Mouse (Mus musculus) midbrain, embryonic 16.5 days (tissue): ENCODE measurements at regions not wholly inside any gene's neighbourhood (a gene's known extent, or its start where the extent isn't known, plus 50 kb on each side); places are given as distances from the start of the nearest gene placed in this dataset.
A peak's percentile ranks its signal among the peaks of the same experiment; 100 is the strongest.

Source experiments
- ATAC-seq: fragments of 200-750 bp; cut with Nextera tagmentation; 2 replicates; pipeline ENCODE4 v1.8.0; 2017; ENCODE audit warnings: moderate TSS enrichment
- H3K27ac ChIP-seq: fragments of 300-500 bp; sonication (generic); 2 replicates; pipeline ENCODE4 v1.5.1; 2014; ENCODE audit warnings: mild to moderate bottlenecking, low read length, mixed read lengths
- H3K27me3 ChIP-seq: fragments of 300-500 bp; sonication (generic); 2 replicates; pipeline ENCODE4 v1.6.1; 2014; ENCODE audit warnings: low read depth, low read length, mixed read lengths; ENCODE audit not compliant: control insufficient read depth, insufficient read depth
- H3K36me3 ChIP-seq: fragments of 300-500 bp; sonication (generic); 2 replicates; pipeline ENCODE4 v1.6.1; 2014; ENCODE audit warnings: mild to moderate bottlenecking, low read length, moderate library complexity, mixed read lengths; ENCODE audit not compliant: control insufficient read depth, insufficient read depth
- H3K4me1 ChIP-seq: fragments of 300-500 bp; sonication (generic); 2 replicates; pipeline ENCODE4 v1.6.1; 2014; ENCODE audit warnings: mild to moderate bottlenecking, low read length, mixed read lengths; ENCODE audit not compliant: control insufficient read depth, insufficient read depth
- H3K4me2 ChIP-seq: fragments of 300-500 bp; sonication (generic); 2 replicates; pipeline ENCODE4 v1.6.1; 2014; ENCODE audit warnings: mild to moderate bottlenecking, low read length, mixed read lengths
- H3K4me3 ChIP-seq: fragments of 300-500 bp; sonication (generic); 2 replicates; pipeline ENCODE4 v1.5.1; 2014; ENCODE audit warnings: low read depth, mild to moderate bottlenecking, low read length, moderate library complexity, mixed read lengths
- H3K9ac ChIP-seq: fragments of 300-500 bp; sonication (generic); 2 replicates; pipeline ENCODE4 v1.6.1; 2014; ENCODE audit warnings: low read depth, low read length, mixed read lengths
- H3K9me3 ChIP-seq: fragments of 300-500 bp; sonication (generic); replicated peaks from 2 replicates; pipeline ENCODE4 v1.6.1; 2014; ENCODE audit warnings: mild to moderate bottlenecking, low read length, mixed read lengths; ENCODE audit not compliant: control insufficient read depth, poor library complexity, severe bottlenecking
- WGBS: fragments of 180-500 bp; shearing (Covaris S2); extraction: QIAGEN DNeasy Blood & Tissue Kit; methylation state at CpG from one replicate; pipeline ENCODE4 v1.1.7; 2014; 5-methylcytosine and 5-hydroxymethylcytosine counted together

DNA sequence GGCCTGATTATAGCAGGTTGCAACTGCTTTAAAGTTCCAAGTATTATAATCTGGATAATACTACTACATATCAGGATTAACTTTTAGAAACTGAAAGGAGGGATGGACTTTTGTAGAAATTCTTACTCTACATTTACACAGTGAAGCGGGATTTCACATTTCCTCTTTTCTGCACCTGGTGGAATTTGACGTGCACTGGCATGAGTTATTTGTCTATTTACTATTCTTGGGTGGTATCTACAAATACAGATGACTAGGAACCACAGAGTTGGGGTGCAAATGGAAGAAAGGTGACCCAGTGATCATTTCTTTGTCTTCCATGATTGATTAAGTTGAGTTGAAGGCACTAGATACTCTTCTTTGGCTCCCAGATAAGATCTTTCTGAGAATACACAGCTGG is 423.0 kb upstream of the Marcks start:
- no peak for ATAC-seq
- Histone ChIP-seq H3K9me3 (no peaks in the 10 kb centered on the region), H3K27me3 (no peaks in the 10 kb centered on the region), H3K4me3 (no peak overlapping the region), H3K4me1 (no peaks in the 10 kb centered on the region), H3K27ac (no peak overlapping the region), H3K36me3 (no peaks in the 10 kb centered on the region), H3K9ac (no peak overlapping the region), H3K4me2 (no peak overlapping the region)
- WGBS, result 94% methylated on average over 2 of the region's 2 CpGs

DNA sequence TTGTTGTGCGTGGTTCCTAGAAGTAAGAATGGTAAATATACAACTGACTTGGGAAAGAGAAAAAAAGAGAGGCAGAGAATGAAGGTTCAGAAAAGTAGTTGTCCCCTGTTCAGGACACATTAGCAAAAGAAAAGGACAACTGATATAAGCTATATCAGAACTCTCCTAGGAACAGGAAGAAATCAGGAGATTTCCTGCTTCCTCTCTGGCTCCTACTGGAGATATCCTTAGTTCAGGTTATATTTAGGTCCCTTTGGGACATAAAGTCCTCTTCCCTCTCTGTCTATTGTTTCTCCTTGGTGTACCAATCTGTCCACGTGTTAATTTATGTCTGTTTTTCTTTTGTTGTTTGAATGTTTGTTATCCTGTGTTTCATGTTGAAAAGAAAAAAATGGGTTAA is 410.7 kb upstream of the Marcks start:
- Histone ChIP-seq H3K4me3 (no peak overlapping the region), H3K27me3 (no peaks in the 10 kb centered on the region), H3K36me3 (no peaks in the 10 kb centered on the region), H3K27ac (no peak overlapping the region), H3K4me1 (no peaks in the 10 kb centered on the region), H3K4me2 (no peak overlapping the region), H3K9ac (no peak overlapping the region), H3K9me3 (no peaks in the 10 kb centered on the region; the same call in 1 of the 2 replicates)
- no peak for ATAC-seq
- 89% methylated on average over 2 of the region's 2 CpGs for WGBS

DNA sequence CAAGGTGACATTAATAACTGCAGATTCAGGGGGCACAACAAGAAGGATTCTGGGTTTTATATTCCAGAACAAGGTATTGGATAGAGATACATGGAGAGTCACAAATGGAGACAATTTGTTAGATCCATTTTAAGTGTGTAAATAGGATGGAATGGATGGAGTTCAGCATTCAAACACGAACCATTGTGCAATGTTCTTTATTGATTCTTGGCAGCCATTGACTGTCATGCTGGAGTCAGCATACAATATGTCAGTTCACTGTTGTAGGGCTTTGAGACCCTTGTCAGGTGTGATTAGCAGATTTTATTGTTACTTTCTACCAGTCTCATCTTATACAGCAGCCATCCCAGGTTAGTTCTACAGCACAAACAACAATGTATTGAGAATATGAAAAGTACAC is 402.0 kb upstream of the Marcks start:
- H3K4me2 ChIP-seq, result no peak overlapping the region
- H3K4me1 ChIP-seq, result no peaks in the 10 kb centered on the region
- H3K9ac ChIP-seq, result no peak overlapping the region
- no peaks in the 10 kb centered on the region for H3K27me3 ChIP-seq
- 70% methylated on average over 1 of the region's 1 CpGs for WGBS
- no peaks in the 10 kb centered on the region for H3K36me3 ChIP-seq
- H3K27ac ChIP-seq, result no peak overlapping the region
- no peaks in the 10 kb centered on the region for H3K9me3 ChIP-seq
- H3K4me3 ChIP-seq, result no peak overlapping the region
- ATAC-seq, result no peak

DNA sequence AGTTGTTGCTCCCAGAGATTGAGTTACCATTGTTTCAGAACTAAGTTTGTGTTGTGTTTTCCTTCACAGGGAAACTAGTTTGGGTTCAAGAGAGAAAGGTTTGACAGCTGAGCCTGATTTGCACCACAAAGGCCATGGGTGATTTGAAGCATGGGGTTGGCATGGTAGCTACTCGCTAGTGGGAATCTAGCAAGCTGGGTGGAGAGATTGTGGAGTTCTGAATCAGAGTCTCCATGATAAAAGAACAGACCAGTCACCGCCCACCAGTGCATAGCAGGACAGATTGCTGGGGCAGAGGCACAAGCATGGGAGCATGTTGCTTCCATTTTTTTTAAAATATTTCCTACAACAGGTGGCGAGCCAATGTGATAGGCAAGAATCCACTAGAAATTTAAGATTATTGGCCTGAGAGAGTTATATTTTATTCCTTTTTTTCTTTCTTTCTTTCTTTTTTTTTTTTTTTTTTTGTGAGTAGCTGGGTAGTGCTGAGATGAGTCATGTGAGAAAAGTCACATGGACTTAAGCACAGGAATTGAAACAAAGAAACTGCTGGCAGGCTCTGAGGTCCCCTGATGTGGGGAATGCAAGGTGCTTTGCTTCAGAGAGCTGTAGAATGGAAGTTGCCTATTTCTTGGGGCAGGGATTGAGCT is 367.4 kb upstream of the Marcks start:
- Histone ChIP-seq H3K4me2 (no peak overlapping the region), H3K4me3 (no peak overlapping the region), H3K9ac (no peak overlapping the region), H3K27me3 (no peaks in the 10 kb centered on the region), H3K36me3 (no peaks in the 10 kb centered on the region), H3K9me3 (no peaks in the 10 kb centered on the region), H3K27ac (no peak overlapping the region), H3K4me1 (no peaks in the 10 kb centered on the region)
- 64% methylated on average over 3 of the region's 3 CpGs for WGBS
- ATAC-seq, result no peak

DNA sequence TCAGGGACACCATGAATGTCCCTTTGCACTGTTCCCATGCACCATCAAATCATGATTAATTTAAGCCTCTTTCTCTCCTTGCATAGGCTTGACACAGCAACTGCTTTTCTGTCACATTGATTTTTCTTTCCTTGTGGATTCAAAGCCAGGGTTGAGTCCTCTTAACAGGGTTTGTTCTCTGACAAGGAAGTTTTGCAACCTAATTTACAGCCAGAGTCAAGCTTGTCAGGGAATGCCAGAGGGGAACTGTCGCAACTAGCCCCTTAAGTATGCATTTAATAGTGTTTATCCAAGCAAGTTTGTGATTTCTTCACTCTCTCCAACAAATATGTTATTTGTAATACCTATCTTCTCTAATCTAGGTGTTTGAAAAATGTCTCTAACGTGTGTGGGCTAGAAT is 365.7 kb upstream of the Marcks start:
- no peaks in the 10 kb centered on the region for H3K36me3 ChIP-seq
- no peak overlapping the region for H3K4me3 ChIP-seq
- H3K9me3 ChIP-seq, result no peaks in the 10 kb centered on the region
- H3K27me3 ChIP-seq, result no peaks in the 10 kb centered on the region
- H3K9ac ChIP-seq, result no peak overlapping the region
- WGBS, result 63% methylated on average over 2 of the region's 2 CpGs
- H3K4me1 ChIP-seq, result no peaks in the 10 kb centered on the region
- H3K4me2 ChIP-seq, result no peak overlapping the region
- ATAC-seq, result peak; percentile 45; the same call in 1 of the 2 replicates
- H3K27ac ChIP-seq, result no peak overlapping the region

DNA sequence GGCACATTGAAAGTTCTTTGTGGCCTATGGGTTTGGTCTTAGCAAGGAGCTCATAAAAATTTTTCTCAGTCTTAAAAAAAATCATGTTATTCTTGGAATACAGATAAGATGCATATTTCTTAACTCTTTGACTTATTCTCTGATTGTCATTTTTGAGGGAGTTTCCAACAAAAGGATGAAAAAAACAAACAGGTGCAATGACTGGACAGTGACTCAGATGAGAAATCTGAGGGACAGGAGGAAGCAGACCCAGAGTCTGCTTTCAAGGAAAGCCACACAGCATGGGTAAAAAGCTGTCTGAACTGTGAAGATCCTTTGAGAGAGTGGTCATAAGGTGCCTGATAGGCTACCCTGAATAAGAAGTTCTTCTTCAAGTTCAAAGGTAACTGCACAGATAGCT is 363.8 kb upstream of the Marcks start:
- Histone ChIP-seq H3K4me3 (no peak overlapping the region), H3K9me3 (no peaks in the 10 kb centered on the region), H3K4me1 (no peaks in the 10 kb centered on the region), H3K36me3 (no peaks in the 10 kb centered on the region), H3K27ac (no peak overlapping the region), H3K9ac (no peak overlapping the region), H3K27me3 (no peaks in the 10 kb centered on the region), H3K4me2 (no peak overlapping the region)
- no peak for ATAC-seq

DNA sequence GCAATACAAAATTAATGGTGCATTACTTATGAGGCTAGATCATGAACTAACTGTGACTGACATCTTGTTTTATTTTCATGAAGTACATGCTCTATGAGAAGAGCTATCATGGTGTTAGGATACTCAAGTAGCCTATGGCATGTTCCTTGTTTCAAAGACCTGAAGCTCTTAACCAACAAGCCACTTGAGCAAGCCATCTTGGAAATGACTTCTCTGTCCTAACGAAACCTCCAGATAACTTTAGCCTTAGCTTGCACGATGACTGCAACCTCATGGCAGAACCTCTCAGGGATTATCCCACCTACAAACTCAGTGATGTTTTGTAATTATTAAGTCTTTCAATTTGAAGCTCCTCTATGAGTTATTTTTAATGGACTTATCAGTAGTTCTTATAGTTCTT is 362.3 kb upstream of the Marcks start:
- Histone ChIP-seq H3K27ac (no peak overlapping the region), H3K9me3 (no peaks in the 10 kb centered on the region), H3K4me2 (no peak overlapping the region), H3K27me3 (no peaks in the 10 kb centered on the region), H3K9ac (no peak overlapping the region), H3K4me1 (no peaks in the 10 kb centered on the region), H3K36me3 (no peaks in the 10 kb centered on the region), H3K4me3 (no peak overlapping the region)
- 95% methylated on average over 2 of the region's 2 CpGs for WGBS
- no peak for ATAC-seq

DNA sequence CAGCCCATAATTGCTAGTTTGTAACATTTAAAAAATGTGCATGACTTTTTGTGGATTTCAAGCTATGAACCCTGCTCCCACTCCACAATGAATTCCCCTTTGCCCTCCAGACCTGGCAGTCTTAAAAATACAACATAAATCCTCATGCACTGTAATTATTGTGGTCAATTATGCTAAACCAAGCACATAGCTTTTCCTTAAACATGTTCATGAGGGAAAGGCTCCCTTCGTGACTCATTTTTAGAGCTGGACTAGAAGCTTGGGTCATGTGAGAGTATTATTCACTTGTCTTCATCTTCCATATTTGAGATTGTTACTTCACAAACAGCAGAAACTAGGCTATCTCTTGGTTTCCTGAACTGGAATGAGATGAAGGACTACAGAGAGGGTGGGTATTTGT is 356.7 kb upstream of the Marcks start:
- H3K9ac ChIP-seq, result no peak overlapping the region
- no peak overlapping the region for H3K4me3 ChIP-seq
- no peaks in the 10 kb centered on the region for H3K36me3 ChIP-seq
- ATAC-seq, result no peak
- no peaks in the 10 kb centered on the region for H3K9me3 ChIP-seq
- no peaks in the 10 kb centered on the region for H3K4me1 ChIP-seq
- H3K4me2 ChIP-seq, result no peak overlapping the region
- no peak overlapping the region for H3K27ac ChIP-seq
- 89% methylated on average over 1 of the region's 1 CpGs for WGBS
- no peaks in the 10 kb centered on the region for H3K27me3 ChIP-seq

DNA sequence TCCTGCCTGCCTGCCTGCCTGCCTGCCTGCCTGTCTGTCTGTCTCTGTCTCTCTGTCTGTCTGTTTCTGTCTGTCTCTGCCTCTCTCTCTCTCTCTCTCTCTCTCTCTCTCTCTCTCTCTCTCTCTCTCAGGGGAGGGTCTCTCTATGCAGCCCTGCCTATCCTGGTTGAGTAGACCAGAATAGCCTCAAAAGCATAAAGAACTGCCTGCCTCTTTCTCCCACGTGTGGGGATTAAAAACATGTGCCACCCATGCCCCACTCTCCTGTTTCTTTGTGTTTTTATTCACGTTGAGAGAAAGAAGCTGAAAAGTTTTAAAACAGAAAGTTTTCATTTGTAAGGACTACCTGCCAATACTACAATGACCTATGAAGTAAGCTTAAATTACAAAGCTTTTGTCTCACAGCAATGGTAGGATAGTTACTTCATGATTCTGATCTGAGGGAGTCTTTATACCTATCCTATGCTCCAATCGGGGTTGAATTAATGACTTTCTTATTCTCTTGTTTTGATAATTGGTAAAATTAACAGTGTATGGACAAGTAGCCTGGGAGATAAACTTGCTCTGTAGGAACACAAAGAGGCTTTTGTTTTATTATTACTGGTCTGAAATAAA is 355.9 kb upstream of the Marcks start:
- no peak for ATAC-seq

More for the DNA sequence above, 355.9 kb upstream of the Marcks start:
- Histone ChIP-seq H3K27ac (no peak overlapping the region), H3K4me1 (no peaks in the 10 kb centered on the region), H3K9me3 (no peaks in the 10 kb centered on the region), H3K4me3 (no peak overlapping the region), H3K4me2 (no peak overlapping the region), H3K9ac (no peak overlapping the region), H3K27me3 (no peaks in the 10 kb centered on the region), H3K36me3 (no peaks in the 10 kb centered on the region)
- 26% methylated on average over 3 of the region's 3 CpGs for WGBS
